Mouse (Mus musculus) liver, adult 2 months (tissue): ENCODE results near the gene Pttg1ip. TPM values are rescaled to one million over a fixed set of nuclear protein-coding genes. Genes with fewer than 3 reads are reported as not detected.

Experiments used
- DNase-seq: peaks from one replicate; pipeline ENCODE4 v3.0.0-alpha.2; 2011; ENCODE audit warnings: low read depth, low spot score; ENCODE audit errors: extremely low read depth
- H3K27ac ChIP-seq: fragments of 200-500 bp; replicated peaks from 2 replicates; pipeline ENCODE4 v1.5.1; 2012; ENCODE audit warnings: low read depth, mild to moderate bottlenecking, control low read depth, inconsistent platforms, low read length; ENCODE audit not compliant: insufficient read depth
- H3K27me3 ChIP-seq: fragments of 200-500 bp; 2 replicates; pipeline ENCODE4 v1.6.1; 2012; ENCODE audit warnings: mild to moderate bottlenecking, moderate library complexity, low read length, inconsistent platforms; ENCODE audit not compliant: control insufficient read depth, insufficient read depth
- H3K36me3 ChIP-seq: fragments of 200-500 bp; 2 replicates; pipeline ENCODE4 v1.6.1; 2012; ENCODE audit warnings: low read length, inconsistent platforms; ENCODE audit not compliant: control insufficient read depth, insufficient read depth
- H3K4me1 ChIP-seq: fragments of 200-500 bp; 2 replicates; pipeline ENCODE4 v1.6.1; 2011; ENCODE audit warnings: low read length; ENCODE audit not compliant: control insufficient read depth, insufficient read depth
- H3K4me3 ChIP-seq: fragments of 200-500 bp; 2 replicates; pipeline ENCODE4 v1.5.1; 2011; ENCODE audit warnings: low read depth, mild to moderate bottlenecking, control low read depth, low read length, moderate library complexity; ENCODE audit not compliant: insufficient read depth
- H3K79me2 ChIP-seq: fragments of 200-500 bp; 2 replicates; pipeline ENCODE4 v1.6.1; 2012; ENCODE audit warnings: inconsistent platforms, mild to moderate bottlenecking, low read length, moderate library complexity; ENCODE audit not compliant: control insufficient read depth, insufficient read depth
- H3K9ac ChIP-seq: fragments of 200-500 bp; 2 replicates; pipeline ENCODE4 v1.6.1; 2012; ENCODE audit warnings: low read depth, mild to moderate bottlenecking, control low read depth, inconsistent platforms, low read length
- CTCF ChIP-seq: fragments of 200-500 bp; IDR thresholded peaks from 2 replicates; pipeline ENCODE4 v1.5.1; 2011; ENCODE audit warnings: low read depth, low read length, control low read depth
- POLR2A ChIP-seq: fragments of 200-500 bp; IDR thresholded peaks from 2 replicates; pipeline ENCODE4 v1.6.1; 2011; ENCODE audit warnings: low read length, control low read depth; ENCODE audit not compliant: insufficient read depth; ENCODE audit errors: extremely low read depth
- WGBS: fragments of 180-500 bp; shearing (Covaris S2); methylation state at CpG from one replicate; pipeline ENCODE4 v1.1.7; 2018; 5-methylcytosine and 5-hydroxymethylcytosine counted together
- polyA plus RNA-seq: library from polyadenylated mRNA; depleted of rRNA; stranded (reverse); fragments of >200 nt; gene quantifications from 2 replicates; pipeline ENCODE4 v1.2.3, GENCODE M21; 2012
- total RNA-seq: library from RNA; depleted of rRNA; stranded (reverse); fragments of >200 nt; gene quantifications from 2 replicates; pipeline ENCODE4 v1.2.3, GENCODE M21; 2014

The Pttg1ip gene
- total and polyA plus RNA-seq, 2 experiments, result 146 to 218 TPM

DNA sequence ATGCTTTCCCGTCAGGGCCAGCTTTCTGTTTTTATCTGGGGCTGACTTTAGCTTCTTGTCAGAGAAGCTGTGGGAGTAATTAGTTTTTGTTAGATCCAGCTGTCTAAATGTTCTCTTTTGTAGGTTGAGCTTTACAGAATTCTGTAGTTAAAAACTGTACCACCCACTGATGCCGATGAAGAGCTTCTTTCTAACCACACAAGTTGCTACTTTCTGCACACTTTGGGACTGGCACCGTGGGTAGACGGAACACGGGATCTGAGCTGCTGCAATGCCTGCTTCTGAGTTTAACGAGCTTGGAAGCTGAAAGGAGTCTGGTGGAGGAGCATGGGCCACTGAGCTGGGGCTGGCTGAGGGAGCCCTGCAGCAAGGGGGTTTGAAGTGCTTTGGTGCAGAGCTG, 10.0 kb downstream of the Pttg1ip start:
- 74% methylated on average over 6 of the region's 6 CpGs for WGBS
- no peak overlapping the region for H3K27ac ChIP-seq
- no peak for DNase-seq
- H3K4me3 ChIP-seq, result no peak overlapping the region
- H3K27me3 ChIP-seq, result no peaks in the 10 kb centered on the region
- peaks cover 30% of the 10 kb centered on the region for H3K4me1 ChIP-seq
- H3K36me3 ChIP-seq, result peaks cover 52% of the 10 kb centered on the region
- TF ChIP-seq POLR2A (no peak), CTCF (no peak)
- H3K9ac ChIP-seq, result no peak overlapping the region
- peaks cover 30% of the 10 kb centered on the region for H3K79me2 ChIP-seq

DNA sequence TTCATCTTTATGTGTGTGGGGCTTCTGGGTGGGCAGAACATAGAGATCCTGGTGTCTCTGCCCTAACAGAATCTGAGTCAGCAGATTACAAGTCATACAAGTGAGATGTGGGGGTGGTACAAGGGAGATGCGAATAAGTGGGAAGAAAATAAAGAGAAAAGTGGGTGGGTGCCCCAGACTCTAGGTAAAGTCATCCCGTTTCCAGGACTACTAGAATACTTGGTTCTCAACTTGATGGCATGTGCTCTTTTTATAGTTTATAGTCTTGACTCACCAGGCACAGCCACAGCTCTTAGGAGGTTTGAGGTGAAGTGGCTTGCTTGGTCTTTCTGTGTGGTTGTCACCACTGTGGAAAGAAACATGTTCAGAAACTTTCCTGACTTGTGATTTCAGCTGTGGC, 14.5 kb downstream of the Pttg1ip start:
- TF ChIP-seq CTCF (no peak), POLR2A (no peak)
- Histone ChIP-seq H3K4me1 (0 out of 2 replicates have a peak, but pooled peaks cover under 1% of the 10 kb centered on the region), H3K79me2 (no peaks in the 10 kb centered on the region; the same call in 1 of the 2 replicates), H3K4me3 (no peak overlapping the region), H3K27me3 (no peaks in the 10 kb centered on the region), H3K36me3 (peaks cover 62% of the 10 kb centered on the region), H3K9ac (no peak overlapping the region), H3K27ac (no peak overlapping the region)
- no peak for DNase-seq
- WGBS, result 94% methylated on average over 2 of the region's 2 CpGs

DNA sequence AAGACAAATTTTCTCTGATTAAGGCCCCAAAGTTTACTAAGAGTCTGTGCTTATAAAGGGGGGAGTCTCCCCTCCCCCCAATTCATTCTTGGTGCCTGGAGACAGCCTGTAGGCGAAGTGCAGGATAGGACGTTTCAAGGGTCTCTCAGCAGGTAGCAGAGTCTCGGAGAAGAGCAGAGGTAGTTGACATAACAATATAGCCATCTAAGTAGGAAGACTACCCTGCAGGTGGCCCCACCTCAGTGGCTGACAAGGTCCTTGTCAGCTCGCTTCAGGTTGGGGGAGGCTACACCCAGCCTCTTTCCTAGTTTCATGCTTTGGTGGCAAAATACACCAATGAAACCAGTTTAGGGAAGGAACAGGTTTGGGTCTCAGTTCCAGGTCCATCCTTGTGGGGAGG, 21.5 kb downstream of the Pttg1ip start:
- peaks cover 8% of the 10 kb centered on the region for H3K36me3 ChIP-seq
- no peak overlapping the region for H3K9ac ChIP-seq
- H3K27ac ChIP-seq, result no peak overlapping the region
- H3K27me3 ChIP-seq, result no peaks in the 10 kb centered on the region
- WGBS, result 84% methylated on average over 4 of the region's 4 CpGs
- H3K4me1 ChIP-seq, result peaks cover 7% of the 10 kb centered on the region; the same call in 1 of the 2 replicates
- DNase-seq, result no peak
- TF ChIP-seq POLR2A (no peak), CTCF (no peak)
- H3K4me3 ChIP-seq, result no peak overlapping the region
- H3K79me2 ChIP-seq, result peaks cover 12% of the 10 kb centered on the region; the same call in 1 of the 2 replicates

DNA sequence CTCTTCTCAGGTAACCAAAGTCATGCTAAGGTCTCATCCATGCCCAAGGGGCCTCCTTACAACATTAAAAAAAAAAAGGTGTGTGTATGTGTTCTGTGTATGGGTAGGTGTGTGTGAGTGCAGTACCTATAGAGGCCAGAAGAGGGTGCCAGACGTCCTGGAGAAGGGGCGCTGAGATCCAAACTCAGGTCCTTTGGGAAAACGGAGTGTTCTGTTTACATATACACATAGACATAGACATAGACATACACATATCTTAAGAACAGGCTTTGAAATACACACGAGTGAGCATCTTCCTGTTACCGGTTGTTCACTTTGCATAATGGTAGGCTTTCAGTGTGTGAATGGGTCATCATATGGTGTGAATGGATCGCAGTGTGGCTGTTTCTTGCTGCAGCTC, 22.6 kb downstream of the Pttg1ip start:
- Histone ChIP-seq H3K36me3 (no peaks in the 10 kb centered on the region), H3K27ac (no peak overlapping the region), H3K4me1 (peaks cover 9% of the 10 kb centered on the region; the same call in 1 of the 2 replicates), H3K27me3 (no peaks in the 10 kb centered on the region), H3K4me3 (no peak overlapping the region), H3K79me2 (peaks cover 15% of the 10 kb centered on the region; the same call in 1 of the 2 replicates), H3K9ac (no peak overlapping the region)
- no peak for DNase-seq
- TF ChIP-seq CTCF (peak; percentile 53), POLR2A (no peak)
- WGBS, result 94% methylated on average over 6 of the region's 6 CpGs

DNA sequence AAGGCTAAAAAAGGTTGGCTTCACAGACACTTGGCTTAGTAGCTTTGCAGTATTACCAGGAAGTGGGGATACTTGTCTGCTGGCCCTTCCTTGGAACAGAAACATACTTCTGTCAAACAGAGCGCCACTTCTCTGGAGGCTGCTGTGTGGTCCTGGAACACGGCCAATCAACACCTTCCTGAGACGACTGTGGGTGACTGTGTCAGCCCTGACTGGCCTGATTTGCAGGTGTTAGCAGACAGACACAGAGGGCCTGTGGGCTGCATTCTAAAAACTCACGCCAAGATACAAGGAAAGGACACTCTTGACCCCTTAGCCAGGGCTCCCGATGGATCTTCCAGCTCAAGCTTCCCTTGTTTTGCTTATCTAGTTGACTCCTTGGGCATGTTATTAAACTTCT, 23.4 kb downstream of the Pttg1ip start:
- Histone ChIP-seq H3K4me3 (no peak overlapping the region), H3K27ac (no peak overlapping the region), H3K27me3 (no peaks in the 10 kb centered on the region), H3K4me1 (peaks cover 11% of the 10 kb centered on the region), H3K79me2 (peaks cover 15% of the 10 kb centered on the region; the same call in 1 of the 2 replicates), H3K9ac (no peak overlapping the region), H3K36me3 (no peaks in the 10 kb centered on the region)
- TF ChIP-seq POLR2A (no peak), CTCF (no peak)
- no peak for DNase-seq
- WGBS, result 62% methylated on average over 5 of the region's 5 CpGs

DNA sequence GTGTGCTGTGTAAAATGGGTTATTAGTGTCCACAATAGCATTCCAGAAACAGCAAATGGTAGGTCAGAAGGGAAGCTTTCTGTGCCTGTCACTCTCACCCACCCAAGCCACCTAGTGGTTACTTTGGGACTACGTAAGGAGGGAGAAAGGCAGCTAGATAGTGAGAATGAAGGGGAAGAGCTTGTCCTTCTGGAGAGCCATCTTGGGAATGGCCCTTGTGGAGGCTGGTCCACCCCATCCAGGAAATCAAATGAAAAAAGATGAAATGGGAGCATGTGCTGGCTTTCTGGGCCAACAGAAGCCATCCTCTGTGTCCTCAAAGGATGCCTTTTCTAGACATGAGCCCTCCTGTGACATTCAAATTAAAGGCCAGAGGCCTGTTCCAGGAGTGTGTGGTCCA, 23.8 kb downstream of the Pttg1ip start:
- peak; percentile 50 for DNase-seq
- peaks cover 16% of the 10 kb centered on the region for H3K79me2 ChIP-seq
- peaks cover 13% of the 10 kb centered on the region for H3K4me1 ChIP-seq
- TF ChIP-seq POLR2A, result no peak
- TF ChIP-seq CTCF, result peak; percentile 39
- no peak overlapping the region for H3K9ac ChIP-seq
- H3K27ac ChIP-seq, result peak overlapping the region; percentile 92
- no peak overlapping the region for H3K4me3 ChIP-seq
- 3% methylated on average over 1 of the region's 1 CpGs for WGBS
- no peaks in the 10 kb centered on the region for H3K27me3 ChIP-seq
- no peaks in the 10 kb centered on the region for H3K36me3 ChIP-seq
